Mouse (Mus musculus) olfactory bulb, adult 2 months (tissue): ENCODE measurements around the gene Lpar1.

ENCODE experiments used
- CTCF ChIP-seq: fragments of 200-500 bp; IDR thresholded peaks from 2 replicates; pipeline ENCODE4 v1.5.1; 2012; ENCODE audit warnings: low read depth, mild to moderate bottlenecking, low read length, moderate library complexity; ENCODE audit not compliant: insufficient read depth
- POLR2A ChIP-seq: fragments of 200-500 bp; IDR thresholded peaks from 2 replicates; pipeline ENCODE4 v1.6.1; 2012; ENCODE audit warnings: mild to moderate bottlenecking, low read depth, low read length, moderate library complexity; ENCODE audit not compliant: insufficient read depth

GRCm38 (mm10) chr4:58442338-58442737 is 111.4 kb downstream of the Lpar1 start:
- no peak for TF ChIP-seq CTCF
- no peak for TF ChIP-seq POLR2A
